Mouse (Mus musculus) kidney, embryonic 15.5 days (tissue): ENCODE measurements around the gene Ldlrad3. TPM values are rescaled to one million over a fixed set of nuclear protein-coding genes. Genes with fewer than 3 reads are reported as not detected.
A peak's percentile ranks its signal among the peaks of the same experiment; 100 is the strongest.

Experiments used
- ATAC-seq: fragments of 200-750 bp; cut with Nextera tagmentation; replicated peaks from 2 replicates; pipeline ENCODE4 v1.8.0; 2017; ENCODE audit warnings: moderate TSS enrichment; ENCODE audit not compliant: low FRiP score
- H3K27ac ChIP-seq: fragments of 300-500 bp; sonication (generic); 2 replicates; pipeline ENCODE4 v1.5.1; 2015; ENCODE audit warnings: mild to moderate bottlenecking, inconsistent platforms
- H3K27me3 ChIP-seq: fragments of 300-500 bp; sonication (generic); 2 replicates; pipeline ENCODE4 v1.6.1; 2015; ENCODE audit warnings: inconsistent platforms
- H3K36me3 ChIP-seq: fragments of 300-500 bp; sonication (generic); 2 replicates; pipeline ENCODE4 v1.6.1; 2015; ENCODE audit warnings: inconsistent platforms
- H3K4me1 ChIP-seq: fragments of 300-500 bp; sonication (generic); 2 replicates; pipeline ENCODE4 v1.6.1; 2015; ENCODE audit warnings: inconsistent platforms
- H3K4me2 ChIP-seq: fragments of 300-500 bp; sonication (generic); 2 replicates; pipeline ENCODE4 v1.6.1; 2015; ENCODE audit warnings: moderate library complexity, mild to moderate bottlenecking, inconsistent platforms
- H3K4me3 ChIP-seq: fragments of 300-500 bp; sonication (generic); replicated peaks from 2 replicates; pipeline ENCODE4 v1.5.1; 2015; ENCODE audit warnings: mild to moderate bottlenecking, inconsistent platforms
- H3K9ac ChIP-seq: fragments of 300-500 bp; sonication (generic); 2 replicates; pipeline ENCODE4 v1.6.1; 2015; ENCODE audit warnings: mild to moderate bottlenecking, inconsistent platforms
- H3K9me3 ChIP-seq: fragments of 300-500 bp; sonication (generic); replicated peaks from 2 replicates; pipeline ENCODE4 v1.6.1; 2016; ENCODE audit warnings: inconsistent platforms
- WGBS: fragments of 180-500 bp; shearing (Covaris S2); methylation state at CpG from one replicate; pipeline ENCODE4 v1.1.7; 2015; ENCODE audit warnings: mixed read lengths; 5-methylcytosine and 5-hydroxymethylcytosine counted together
- polyA plus RNA-seq: library from polyadenylated mRNA; unstranded; fragments of >200 nt; fragmentation: Nextera tagmentation; extraction: Ambion mirVana; gene quantifications from 2 replicates; pipeline ENCODE4 v1.2.1, GENCODE M21; 2015

Ldlrad3 gene
- polyA plus RNA-seq, 1 experiment from 2014 or later, result 40.4 TPM

DNA sequence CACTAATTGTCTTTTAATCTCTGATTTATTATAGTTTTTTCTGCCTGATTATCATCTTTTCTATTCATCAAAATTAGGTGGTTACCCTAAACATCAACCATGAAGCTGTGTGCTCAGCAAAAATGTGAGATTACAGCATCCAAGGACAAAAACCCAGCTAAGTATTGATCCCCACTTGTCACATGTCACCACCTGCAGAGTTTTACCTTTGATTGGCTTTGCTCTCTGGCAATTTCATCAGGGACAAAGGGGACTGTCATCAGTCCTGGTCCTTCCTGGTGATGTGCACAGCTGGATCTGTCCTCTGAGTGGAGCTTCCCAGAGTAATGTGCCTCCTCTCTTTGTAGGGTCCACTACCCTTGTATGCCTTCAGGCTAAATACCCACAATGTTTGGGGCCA is 17.3 kb upstream of the Ldlrad3 start:
- H3K27ac ChIP-seq, result no peak overlapping the region
- peaks cover 9% of the 10 kb centered on the region for H3K4me1 ChIP-seq
- H3K4me2 ChIP-seq, result no peak overlapping the region
- no peak overlapping the region for H3K4me3 ChIP-seq
- ATAC-seq, result no peak
- peaks cover 23% of the 10 kb centered on the region for H3K27me3 ChIP-seq
- no peaks in the 10 kb centered on the region for H3K36me3 ChIP-seq
- H3K9me3 ChIP-seq, result no peaks in the 10 kb centered on the region
- H3K9ac ChIP-seq, result no peak overlapping the region

DNA sequence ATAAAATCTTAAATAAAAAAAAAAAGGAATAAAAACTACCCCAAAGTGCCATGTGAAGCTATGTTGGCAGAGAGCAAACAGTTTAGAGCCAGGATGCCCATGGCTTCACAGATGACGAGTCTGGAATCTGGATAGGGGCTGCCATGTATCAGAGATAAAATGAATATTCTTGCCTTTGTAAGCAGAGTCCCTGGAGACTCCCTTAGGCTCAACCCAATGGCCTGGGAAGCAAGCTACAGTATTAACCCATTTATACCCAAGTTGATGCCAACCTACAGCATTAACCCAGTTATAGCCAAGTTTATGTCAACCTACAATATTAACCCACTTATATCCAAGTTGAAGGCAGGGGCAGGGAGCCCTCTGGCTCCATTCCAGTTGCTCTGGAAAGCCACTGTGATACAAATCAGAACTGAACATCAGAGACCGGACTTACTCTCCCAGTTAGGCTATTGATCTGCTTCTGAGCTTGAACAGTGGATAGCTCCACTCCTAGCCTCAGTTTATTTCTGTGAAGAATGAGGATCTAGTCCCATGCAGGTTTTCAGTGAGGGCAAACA is 16.1 kb upstream of the Ldlrad3 start:
- peaks cover 12% of the 10 kb centered on the region for H3K4me1 ChIP-seq
- no peaks in the 10 kb centered on the region for H3K36me3 ChIP-seq
- peaks cover 23% of the 10 kb centered on the region for H3K27me3 ChIP-seq
- H3K9ac ChIP-seq, result no peak overlapping the region
- no peak overlapping the region for H3K4me3 ChIP-seq
- H3K4me2 ChIP-seq, result no peak overlapping the region
- 62% methylated on average over 2 of the region's 2 CpGs for WGBS
- no peak for ATAC-seq
- H3K9me3 ChIP-seq, result no peaks in the 10 kb centered on the region
- no peak overlapping the region for H3K27ac ChIP-seq

DNA sequence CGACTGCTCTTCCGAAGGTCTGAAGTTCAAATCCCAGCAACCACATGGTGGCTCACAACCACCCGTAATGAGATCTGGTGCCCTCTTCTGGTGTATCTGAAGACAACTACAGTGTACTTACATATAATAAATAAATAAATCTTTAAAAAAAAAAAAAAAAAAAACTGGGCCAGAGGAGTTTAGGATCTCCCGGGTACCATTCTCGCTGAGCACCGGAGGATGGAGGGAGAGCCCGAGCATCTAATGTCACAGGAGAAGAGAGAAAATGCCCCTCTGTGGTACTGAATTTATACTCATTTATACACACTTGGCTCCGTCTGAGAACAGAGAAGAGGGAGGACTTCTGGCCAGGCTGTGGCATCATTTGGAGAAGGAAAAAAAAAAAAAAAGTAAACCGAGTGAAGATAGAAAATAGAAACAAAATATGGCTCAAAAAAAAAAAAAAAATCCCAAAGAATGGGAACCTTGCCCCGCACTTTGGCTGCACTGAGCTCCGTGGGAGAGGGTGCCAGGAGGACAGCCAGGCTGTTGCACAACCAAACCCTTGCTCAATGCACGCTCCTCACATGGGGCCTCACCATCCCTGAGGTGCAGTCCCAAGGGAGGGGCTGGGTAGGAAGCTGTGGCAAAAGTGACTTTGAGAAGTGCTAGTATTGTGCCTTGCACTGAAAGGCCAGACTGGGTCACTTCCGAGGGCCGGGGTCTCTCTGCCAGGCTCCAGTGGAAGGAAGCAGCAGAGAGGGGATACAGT is 15.2 kb upstream of the Ldlrad3 start:
- Histone ChIP-seq H3K36me3 (no peaks in the 10 kb centered on the region), H3K9ac (no peak overlapping the region), H3K4me2 (no peak overlapping the region), H3K4me3 (no peak overlapping the region), H3K27me3 (peaks cover 15% of the 10 kb centered on the region), H3K9me3 (no peaks in the 10 kb centered on the region), H3K27ac (no peak overlapping the region), H3K4me1 (peaks cover 20% of the 10 kb centered on the region)
- WGBS, result 78% methylated on average over 13 of the region's 14 CpGs
- ATAC-seq, result no peak

DNA sequence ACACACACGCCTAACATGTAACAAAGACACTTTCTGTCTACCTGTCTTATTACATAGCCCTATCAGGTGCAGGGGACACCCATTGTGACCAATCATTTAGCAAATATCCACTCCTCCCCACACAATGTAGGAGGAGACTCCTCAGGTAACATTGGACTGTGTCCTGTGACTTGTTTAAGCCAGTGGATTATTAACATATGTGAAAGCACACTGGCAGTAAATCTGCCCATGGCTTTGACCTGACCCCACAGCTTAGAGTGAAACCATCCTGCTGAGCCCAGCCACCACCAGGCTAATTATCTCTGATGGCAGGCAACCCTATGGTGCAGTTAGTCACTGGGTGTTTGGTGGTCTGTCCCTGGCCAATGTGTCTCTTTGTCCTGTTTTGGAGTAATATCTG is 11.1 kb upstream of the Ldlrad3 start:
- Histone ChIP-seq H3K4me3 (no peak overlapping the region), H3K4me1 (peaks cover 16% of the 10 kb centered on the region), H3K27me3 (no peaks in the 10 kb centered on the region), H3K36me3 (no peaks in the 10 kb centered on the region), H3K4me2 (no peak overlapping the region), H3K9me3 (no peaks in the 10 kb centered on the region), H3K9ac (no peak overlapping the region), H3K27ac (0 out of 2 replicates have a peak overlapping the region, but pooled peaks have one; percentile 60)
- WGBS, result 68% methylated on average over 1 of the region's 1 CpGs
- ATAC-seq, result peak; percentile 92

GRCm38 (mm10) chr2:102196709-102197108 is 10.5 kb upstream of the Ldlrad3 start:
- H3K27ac ChIP-seq, result peak overlapping the region; percentile 60
- WGBS, result 52% methylated on average over 8 of the region's 8 CpGs
- no peak overlapping the region for H3K4me3 ChIP-seq
- ATAC-seq, result no peak
- no peaks in the 10 kb centered on the region for H3K27me3 ChIP-seq
- H3K9me3 ChIP-seq, result no peaks in the 10 kb centered on the region
- no peaks in the 10 kb centered on the region for H3K36me3 ChIP-seq
- H3K4me2 ChIP-seq, result no peak overlapping the region
- peaks cover 14% of the 10 kb centered on the region for H3K4me1 ChIP-seq
- no peak overlapping the region for H3K9ac ChIP-seq

DNA sequence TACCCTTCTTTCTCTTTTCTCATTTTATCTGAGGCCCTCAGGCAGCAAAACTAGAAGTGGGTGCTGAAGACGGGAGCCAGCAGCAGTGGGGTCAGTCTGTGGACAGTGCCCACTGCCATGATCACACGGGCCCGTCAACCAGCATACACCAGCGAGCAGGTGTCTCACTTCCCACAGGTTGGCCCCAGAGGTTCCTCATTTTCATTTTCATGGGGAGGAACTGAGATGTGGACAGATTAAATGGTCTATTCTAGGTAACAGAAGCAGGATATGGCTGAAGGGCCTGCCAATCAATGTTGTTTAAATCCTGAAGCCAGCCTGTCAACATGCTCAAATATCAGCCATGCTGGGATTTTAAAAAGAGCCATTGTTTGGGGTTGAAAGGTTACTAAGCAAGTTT is 9.3 kb upstream of the Ldlrad3 start:
- 68% methylated on average over 4 of the region's 4 CpGs for WGBS
- Histone ChIP-seq H3K36me3 (no peaks in the 10 kb centered on the region), H3K9ac (no peak overlapping the region), H3K9me3 (no peaks in the 10 kb centered on the region), H3K27ac (no peak overlapping the region), H3K4me2 (no peak overlapping the region), H3K27me3 (no peaks in the 10 kb centered on the region), H3K4me3 (no peak overlapping the region), H3K4me1 (peaks cover 13% of the 10 kb centered on the region)
- ATAC-seq, result no peak

DNA sequence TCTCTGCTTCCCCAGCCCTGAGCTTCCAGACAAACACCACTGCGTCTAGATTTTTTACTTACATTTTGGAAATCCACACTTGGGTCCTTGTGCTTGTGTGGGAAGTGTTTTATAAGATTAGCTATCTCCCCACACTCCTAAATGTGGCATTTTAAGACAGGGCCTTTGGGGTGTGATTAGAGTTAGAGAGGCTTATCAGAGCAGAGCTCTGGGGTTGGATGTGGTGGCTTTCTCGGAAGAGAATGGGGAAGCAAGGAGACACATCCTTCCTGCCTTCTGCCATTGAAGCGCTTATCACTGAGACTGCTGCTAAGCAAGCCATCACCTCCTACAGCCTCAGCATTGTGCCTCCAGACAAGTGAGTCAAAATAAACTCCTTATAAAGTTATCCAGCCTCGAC is 8.1 kb upstream of the Ldlrad3 start:
- Histone ChIP-seq H3K27me3 (no peaks in the 10 kb centered on the region), H3K4me1 (peaks cover 13% of the 10 kb centered on the region), H3K27ac (no peak overlapping the region), H3K9ac (no peak overlapping the region), H3K4me2 (no peak overlapping the region), H3K9me3 (no peaks in the 10 kb centered on the region), H3K4me3 (no peak overlapping the region), H3K36me3 (no peaks in the 10 kb centered on the region)
- no peak for ATAC-seq
- WGBS, result 80% methylated on average over 4 of the region's 4 CpGs

DNA sequence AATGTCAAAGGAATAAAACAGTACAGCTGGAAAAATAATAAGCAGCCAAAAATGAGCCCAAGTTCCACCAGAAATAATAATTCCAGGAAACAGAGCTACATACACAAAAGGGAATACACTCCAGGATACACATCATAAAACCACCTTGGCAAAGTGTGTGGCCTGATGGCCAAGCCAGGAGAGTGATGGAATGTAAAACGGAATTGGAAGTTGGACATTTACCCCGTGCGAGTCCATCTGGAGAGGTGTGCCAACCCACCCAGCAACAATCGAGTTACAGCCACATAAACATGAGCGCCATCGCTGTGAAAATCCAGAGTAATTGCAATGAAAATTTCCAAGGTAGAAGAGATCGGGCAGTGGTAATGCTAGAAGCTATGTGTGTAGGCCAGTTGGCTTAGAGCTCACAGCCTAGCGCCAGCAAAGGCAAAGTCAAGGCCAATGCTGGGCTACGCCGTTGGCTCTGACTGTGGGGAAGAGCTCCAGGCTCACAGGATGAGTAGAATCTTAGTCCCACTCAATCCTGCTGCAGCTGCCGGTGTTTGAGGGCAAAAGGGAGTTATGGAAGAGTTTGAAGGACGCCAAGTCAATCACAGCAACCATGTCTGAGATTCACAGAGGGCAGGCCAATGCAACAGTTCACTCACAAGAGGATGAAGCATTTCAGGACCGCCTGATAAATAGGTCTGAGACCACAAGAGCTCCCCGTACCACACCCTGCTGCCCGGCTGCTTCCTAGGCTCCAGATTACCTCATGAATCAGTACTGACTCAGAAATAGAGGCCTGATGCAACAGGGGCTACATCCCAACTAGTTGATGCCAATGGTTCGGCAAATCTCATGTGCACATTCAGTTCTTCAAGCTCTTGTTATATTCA is 7.0 kb upstream of the Ldlrad3 start:
- Histone ChIP-seq H3K36me3 (no peaks in the 10 kb centered on the region), H3K4me2 (no peak overlapping the region), H3K4me3 (no peak overlapping the region), H3K9ac (no peak overlapping the region), H3K27me3 (no peaks in the 10 kb centered on the region), H3K4me1 (peaks cover 13% of the 10 kb centered on the region), H3K27ac (no peak overlapping the region), H3K9me3 (no peaks in the 10 kb centered on the region)
- no peak for ATAC-seq
- 95% methylated on average over 16 of the region's 16 CpGs for WGBS

DNA sequence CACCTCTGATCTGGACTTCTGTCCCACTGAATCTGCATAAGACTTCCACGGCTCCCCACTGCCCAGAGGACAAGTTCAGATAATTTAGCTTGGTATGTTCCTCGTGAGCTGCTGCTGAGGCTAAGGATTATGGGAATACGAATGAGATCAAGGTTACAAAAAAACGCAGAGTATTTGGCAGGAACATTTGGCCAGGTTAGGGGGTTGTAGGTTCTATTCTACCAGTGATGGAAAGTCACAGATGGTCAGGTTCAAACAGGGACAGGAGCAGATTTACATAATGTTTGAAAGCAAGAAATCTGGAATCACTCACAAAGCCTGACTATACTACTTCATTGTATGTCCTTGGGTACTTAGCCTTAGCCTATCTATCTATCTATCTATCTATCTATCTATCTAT is 5.6 kb upstream of the Ldlrad3 start:
- Histone ChIP-seq H3K4me2 (no peak overlapping the region), H3K27me3 (no peaks in the 10 kb centered on the region), H3K4me3 (no peak overlapping the region), H3K27ac (no peak overlapping the region), H3K36me3 (no peaks in the 10 kb centered on the region), H3K9ac (no peak overlapping the region), H3K4me1 (peaks cover 13% of the 10 kb centered on the region), H3K9me3 (no peaks in the 10 kb centered on the region)
- no peak for ATAC-seq
- WGBS, result 85% methylated on average over 4 of the region's 4 CpGs

GRCm38 (mm10) chr2:102190956-102191355 is 4.8 kb upstream of the Ldlrad3 start:
- Histone ChIP-seq H3K9me3 (no peaks in the 10 kb centered on the region), H3K4me2 (no peak overlapping the region), H3K27ac (no peak overlapping the region), H3K36me3 (no peaks in the 10 kb centered on the region), H3K9ac (no peak overlapping the region), H3K27me3 (no peaks in the 10 kb centered on the region), H3K4me1 (peaks cover 11% of the 10 kb centered on the region), H3K4me3 (no peak overlapping the region)
- no peak for ATAC-seq

DNA sequence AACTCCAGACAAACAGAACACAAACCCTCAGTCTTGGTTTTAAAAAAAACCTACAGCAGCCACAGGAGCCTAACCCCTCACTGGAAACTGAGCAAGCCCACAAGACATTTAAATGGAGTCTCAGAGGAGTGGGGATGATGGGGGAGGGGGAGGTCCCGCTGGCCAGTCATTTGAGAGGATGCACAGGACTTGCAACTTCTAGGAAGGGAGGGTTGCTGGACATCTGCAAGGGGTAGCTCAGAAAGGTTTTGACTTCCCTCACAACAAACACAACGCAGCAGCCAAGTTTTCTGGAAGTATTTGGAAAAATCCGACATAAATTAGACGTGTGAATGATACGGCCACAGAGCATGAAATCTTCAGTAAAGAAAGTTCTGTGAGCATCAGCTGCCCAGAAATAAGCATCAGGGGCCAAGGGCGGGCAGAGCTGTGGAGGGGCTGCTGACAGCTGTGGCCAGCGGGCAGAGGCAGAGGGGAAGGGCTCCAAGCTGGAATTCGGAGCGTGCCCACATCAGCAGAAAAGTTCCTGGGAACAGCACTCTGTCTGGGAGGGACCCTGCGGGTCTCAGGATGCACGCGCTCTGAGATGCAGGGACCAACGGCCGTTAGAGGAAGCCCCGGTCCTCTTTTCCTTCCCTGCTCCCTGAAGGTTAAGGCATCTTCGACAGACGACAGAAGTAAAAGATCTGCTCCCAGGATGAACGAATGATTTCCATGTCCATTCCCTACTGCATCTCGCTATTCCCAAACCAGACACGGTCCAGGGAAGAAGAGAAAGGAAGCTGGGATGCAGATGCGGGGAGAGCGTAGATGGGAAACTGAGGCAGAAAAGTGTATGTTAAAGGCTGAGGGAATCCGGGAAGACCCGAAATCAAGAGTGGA is 875 bp downstream of the Ldlrad3 start:
- under 1% methylated on average over 24 of the region's 24 CpGs for WGBS
- Histone ChIP-seq H3K4me2 (peak overlapping the region; percentile 83), H3K9me3 (no peaks in the 10 kb centered on the region), H3K9ac (peak overlapping the region; percentile 84), H3K27me3 (no peaks in the 10 kb centered on the region), H3K4me3 (peak overlapping the region; percentile 85), H3K36me3 (no peaks in the 10 kb centered on the region), H3K27ac (peak overlapping the region; percentile 96), H3K4me1 (peaks cover 45% of the 10 kb centered on the region)
- peak; percentile 45 for ATAC-seq
